Mouse (Mus musculus): Measurements from ENCODE around the gene Specc1.
"Not testable (repeated sequence)": the region's sequence is repeated elsewhere in the genome, so short reads cannot be mapped to it uniquely, and the experiment has no call there.

Gene Specc1

GRCm38 (mm10) chr11:61956572-61957295 lies at the start of gene Specc1:
Gene Specc1, plus strand, starts transcription at chr11:61956763.
- DNase-seq: peak; percentile 95

GRCm38 (mm10) chr11:61908315-61908714 lies 48.2 kb upstream of the Specc1 start:
- DNase-seq: no peak

GRCm38 (mm10) chr11:61919702-61920101 lies 36.9 kb upstream of the Specc1 start:
- DNase-seq: no peak

- no peak for DNase-seq
Observed at GRCm38 (mm10) chr11:61923309-61923708, 33.3 kb upstream of the Specc1 start.

GRCm38 (mm10) chr11:61929323-61930097 lies 27.1 kb upstream of the Specc1 start:
- no peak for DNase-seq

GRCm38 (mm10) chr11:61930098-61930517 lies 26.5 kb upstream of the Specc1 start, which contains the start of gene Akap10:
Gene Akap10, minus strand, starts transcription at chr11:61930252.
- DNase-seq: peak; percentile 96 to 98

GRCm38 (mm10) chr11:61930640-61931586 lies 25.6 kb upstream of the Specc1 start:
- DNase-seq: peak; percentile 7 to 14

GRCm38 (mm10) chr11:61937761-61938160 lies 18.8 kb upstream of the Specc1 start:
- DNase-seq: no peak

- DNase-seq: no peak
Observed at GRCm38 (mm10) chr11:61942903-61943302, 13.7 kb upstream of the Specc1 start.

GRCm38 (mm10) chr11:61944417-61944816 lies 12.1 kb upstream of the Specc1 start:
- no peak for DNase-seq

- DNase-seq: no peak
Observed at GRCm38 (mm10) chr11:61946608-61947007, 10.0 kb upstream of the Specc1 start.

- peak; percentile 65 to 67 for DNase-seq
Observed at GRCm38 (mm10) chr11:61949315-61949714, 7.2 kb upstream of the Specc1 start.

GRCm38 (mm10) chr11:61950632-61951031 lies 5.9 kb upstream of the Specc1 start:
- peak; percentile 91 to 92 for DNase-seq

- peak in 1 of 2 experiments; percentile 14 for DNase-seq
Observed at GRCm38 (mm10) chr11:61955136-61955535, 1.4 kb upstream of the Specc1 start.

GRCm38 (mm10) chr11:61955951-61956350 lies 612 bp upstream of the Specc1 start:
- DNase-seq: no peak

GRCm38 (mm10) chr11:61957296-61957813 lies 792 bp downstream of the Specc1 start:
- no peak for DNase-seq

- not testable (repeated sequence) for DNase-seq
Observed at GRCm38 (mm10) chr11:61958706-61959105, 2.1 kb downstream of the Specc1 start.

- no peak for DNase-seq
Observed at GRCm38 (mm10) chr11:61960096-61960495, 3.5 kb downstream of the Specc1 start.

- DNase-seq: no peak
Observed at GRCm38 (mm10) chr11:61962684-61963083, 6.1 kb downstream of the Specc1 start.

GRCm38 (mm10) chr11:61963193-61963592 lies 6.6 kb downstream of the Specc1 start:
- no peak for DNase-seq

- DNase-seq: no peak
Observed at GRCm38 (mm10) chr11:61964611-61965010, 8.0 kb downstream of the Specc1 start.

- DNase-seq: no peak
Observed at GRCm38 (mm10) chr11:61967034-61967433, 10.5 kb downstream of the Specc1 start.
